ENCODE assay signal across 8 mouse cellular contexts in genomic region chr3:138442612-138443464, GRCm38 (mm10). TPM values are rescaled to one million over a fixed set of nuclear protein-coding genes. Genes with fewer than 3 reads are reported as not detected.
A peak's percentile ranks its signal among the peaks of the same experiment; 100 is the strongest.
DNase-seq lines count a peak whose midpoint lies in the region; ATAC-seq and TF ChIP-seq lines count a peak whose summit lies in the region.

Adh5 (plus strand) TSS chr3:138443093.

- TF ChIP-seq CTCF in bone marrow macrophage, adult 2 months (IDR thresholded peaks at IDR 0.05; ENCODE audit: low read depth, low read length): no peak
- TF ChIP-seq CTCF in embryonic fibroblast, embryonic 13.5 days (IDR thresholded peaks at IDR 0.05; ENCODE audit: borderline replicate concordance, insufficient read depth, low read length): no peak

- peaks cover 30% of the 10 kb centered on the region for H3K36me3 ChIP-seq in heart, embryonic 10.5 days
- H3K36me3 ChIP-seq in kidney, embryonic 15.5 days: peaks cover 30% of the 10 kb centered on the region

- H3K27me3 ChIP-seq in heart, embryonic 10.5 days (ENCODE audit: insufficient read depth, poor library complexity, severe bottlenecking): no peaks in the 10 kb centered on the region
- H3K27me3 ChIP-seq in kidney, embryonic 15.5 days: no peaks in the 10 kb centered on the region

- ATAC-seq in kidney, embryonic 15.5 days (replicated peaks; ENCODE audit: low FRiP score): peak; percentile 98
- ATAC-seq in monocyte, adult 5-6 weeks (replicated peaks; ENCODE audit: insufficient number of reproducible peaks, low FRiP score, low TSS enrichment, poor library complexity, severe bottlenecking): peak; percentile 96

- H3K27ac ChIP-seq in bone marrow macrophage, adult 2 months (ENCODE audit: insufficient read depth, low read depth, low read length): peak within 1 kb of the TSS; percentile 51
- peak within 1 kb of the TSS; percentile 37 for H3K27ac ChIP-seq in embryonic fibroblast, embryonic 13.5 days (ENCODE audit: insufficient read depth, low read length)
- peak within 1 kb of the TSS; percentile 98 for H3K27ac ChIP-seq in heart, embryonic 10.5 days
- H3K27ac ChIP-seq in kidney, embryonic 15.5 days: peak within 1 kb of the TSS; percentile 87

- no peaks in the 10 kb centered on the region for H3K9me3 ChIP-seq in heart, embryonic 10.5 days
- no peaks in the 10 kb centered on the region for H3K9me3 ChIP-seq in kidney, embryonic 15.5 days (replicated peaks)

- H3K4me3 ChIP-seq in bone marrow macrophage, adult 2 months (ENCODE audit: insufficient read depth, low read length): peak within 1 kb of the TSS; percentile 79
- H3K4me3 ChIP-seq in embryonic fibroblast, embryonic 13.5 days (ENCODE audit: insufficient read depth, low read length): peak within 1 kb of the TSS; percentile 97
- peak within 1 kb of the TSS; percentile 90 for H3K4me3 ChIP-seq in heart, embryonic 10.5 days
- H3K4me3 ChIP-seq in kidney, embryonic 15.5 days (replicated peaks): peak within 1 kb of the TSS; percentile 81

- under 1% methylated on average over 86 of the region's 86 CpGs for WGBS in heart, embryonic 10.5 days
- under 1% methylated on average over 83 of the region's 86 CpGs for WGBS in kidney, embryonic 15.5 days

- peak; percentile 98 for DNase-seq in A20 (ENCODE audit: low read depth, low spot score)
- DNase-seq in heart, embryonic 10.5 days (ENCODE audit: low spot score): peak; percentile 98
- peak; percentile 97 for DNase-seq in liver
- peak; percentile 93 to 95 for DNase-seq in spleen, postnatal 4 days (ENCODE audit: low spot score in 2 of 2)

- TF ChIP-seq POLR2A in bone marrow macrophage, adult 2 months (IDR thresholded peaks at IDR 0.05; ENCODE audit: borderline replicate concordance, low read depth, low read length): no peak
- peak; percentile 91 for TF ChIP-seq POLR2A in embryonic fibroblast, embryonic 13.5 days (IDR thresholded peaks at IDR 0.05; ENCODE audit: low read depth, low read length)

- H3K9ac ChIP-seq in kidney, embryonic 15.5 days: peak within 1 kb of the TSS; percentile 80

- H3K4me2 ChIP-seq in kidney, embryonic 15.5 days: peak within 1 kb of the TSS; percentile 90

- peaks cover 8% of the 10 kb centered on the region for H3K4me1 ChIP-seq in bone marrow macrophage, adult 2 months (ENCODE audit: control insufficient read depth, insufficient read depth, low read length)
- H3K4me1 ChIP-seq in embryonic fibroblast, embryonic 13.5 days (ENCODE audit: control insufficient read depth, insufficient read depth, low read length): 0 out of 2 replicates have a peak, but pooled peaks cover 2% of the 10 kb centered on the region
- H3K4me1 ChIP-seq in heart, embryonic 10.5 days: peaks cover 10% of the 10 kb centered on the region; the same call in 1 of the 2 replicates
- H3K4me1 ChIP-seq in kidney, embryonic 15.5 days: peaks cover 9% of the 10 kb centered on the region

RNA-seq across cellular contexts. Expression of gene Adh5, which starts in this region (rescaled TPM):
- polyA plus RNA-seq in bone marrow macrophage, adult 2 months (2012; ENCODE audit: insufficient read depth, insufficient read length, missing spikeins): 80.6 and 86.5 TPM in 2 replicates
- polyA plus RNA-seq in embryonic fibroblast, embryonic 13.5 days (2011; ENCODE audit: insufficient read length, low read depth, missing spikeins): 124 and 129 TPM in 2 replicates
- polyA plus RNA-seq in heart, embryonic 10.5 days (2016; fragmentation: Nextera tagmentation; extraction: Ambion mirVana): 177 and 216 TPM in 2 replicates
- 236 and 242 TPM in 2 replicates for polyA plus RNA-seq in kidney, embryonic 15.5 days (2015; fragmentation: Nextera tagmentation; extraction: Ambion mirVana)
- 70.8 to 87.6 TPM (median 73.7 TPM) in 3 replicates for total RNA-seq in monocyte, adult 5-6 weeks (2017)

Comparison
In these comparisons a context has a peak if more than half of its experiments do, and no peak if none do; other contexts are left out.
1. Peak in every context shown above with its lines: DNase-seq, ATAC-seq, H3K4me3 ChIP-seq and H3K27ac ChIP-seq.
2. H3K27ac ChIP-seq: peak in every context shown above with its lines; median percentile 98 in heart, embryonic 10.5 days; 87 in kidney, embryonic 15.5 days; 51 in bone marrow macrophage, adult 2 months; 37 in embryonic fibroblast, embryonic 13.5 days.